Mouse (Mus musculus) hindbrain, embryonic 11.5 days (tissue): Measurements from ENCODE around the gene Upf2. TPM values are rescaled to one million over a fixed set of nuclear protein-coding genes. Genes with fewer than 3 reads are reported as not detected.
"Not testable (repeated sequence)": the region's sequence is repeated elsewhere in the genome, so short reads cannot be mapped to it uniquely, and the experiment has no call there.

Experiments
- ATAC-seq: fragments of 200-750 bp; cut with Nextera tagmentation; 2 replicates; pipeline ENCODE4 v1.8.0; 2017; ENCODE audit warnings: mild to moderate bottlenecking, moderate TSS enrichment, moderate library complexity; ENCODE audit not compliant: low FRiP score
- DNase-seq: peaks from one replicate; pipeline ENCODE4 v3.0.0-alpha.2; 2015; ENCODE audit warnings: low spot score
- H3K27ac ChIP-seq: fragments of 300-500 bp; sonication (generic); 2 replicates; pipeline ENCODE4 v1.5.1; 2014; ENCODE audit warnings: mild to moderate bottlenecking, low read depth, low read length
- H3K27me3 ChIP-seq: fragments of 300-500 bp; sonication (generic); 2 replicates; pipeline ENCODE4 v1.6.1; 2014; ENCODE audit warnings: mild to moderate bottlenecking, low read length, moderate library complexity, mixed read lengths; ENCODE audit not compliant: control insufficient read depth, insufficient read depth
- H3K36me3 ChIP-seq: fragments of 300-500 bp; sonication (generic); 2 replicates; pipeline ENCODE4 v1.6.1; 2014; ENCODE audit warnings: mild to moderate bottlenecking, low read length, moderate library complexity, mixed read lengths; ENCODE audit not compliant: control insufficient read depth, insufficient read depth
- H3K4me1 ChIP-seq: fragments of 300-500 bp; sonication (generic); replicated peaks from 2 replicates; pipeline ENCODE4 v1.6.1; 2014; ENCODE audit warnings: low read length, mixed read lengths; ENCODE audit not compliant: control insufficient read depth, insufficient read depth
- H3K4me2 ChIP-seq: fragments of 300-500 bp; sonication (generic); replicated peaks from 2 replicates; pipeline ENCODE4 v1.6.1; 2014; ENCODE audit warnings: mild to moderate bottlenecking, low read depth, low read length
- H3K4me3 ChIP-seq: fragments of 300-500 bp; sonication (generic); 2 replicates; pipeline ENCODE4 v1.5.1; 2014; ENCODE audit warnings: low read depth, low read length
- H3K9ac ChIP-seq: fragments of 300-500 bp; sonication (generic); 2 replicates; pipeline ENCODE4 v1.6.1; 2014; ENCODE audit warnings: low read depth, low read length
- H3K9me3 ChIP-seq: fragments of 300-500 bp; sonication (generic); 2 replicates; pipeline ENCODE4 v1.6.1; 2016; ENCODE audit warnings: low read length; ENCODE audit not compliant: control insufficient read depth
- WGBS: fragments of 180-500 bp; shearing (Covaris S2); extraction: QIAGEN DNeasy Blood & Tissue Kit; methylation state at CpG from one replicate; pipeline ENCODE4 v1.1.7; 2014; 5-methylcytosine and 5-hydroxymethylcytosine counted together
- polyA plus RNA-seq: library from polyadenylated mRNA; unstranded; fragments of >200 nt; fragmentation: Nextera tagmentation; extraction: Ambion mirVana; gene quantifications from 2 replicates; pipeline ENCODE4 v1.2.1, GENCODE M21; 2014

The Upf2 gene
- polyA plus RNA-seq, 1 experiment from 2014 or later, result 14.4 TPM

GRCm38 (mm10) chr2:5942416-5943032 is 8.7 kb upstream of the Upf2 start, which contains the start of gene Dhtkd1:
TSS of gene Dhtkd1 (minus strand) at chr2:5942792.
- peak within 1 kb of the TSS; percentile 64 for H3K9ac ChIP-seq
- H3K27ac ChIP-seq, result no peak within 1 kb of the TSS
- DNase-seq (peak; percentile 77), ATAC-seq (peak; percentile 98)
- H3K4me3 ChIP-seq, result peak within 1 kb of the TSS; percentile 55
- H3K4me1 ChIP-seq, result no peaks in the 10 kb centered on the region
- H3K9me3 ChIP-seq, result no peaks in the 10 kb centered on the region
- no peaks in the 10 kb centered on the region for H3K36me3 ChIP-seq
- under 1% methylated on average over 36 of the region's 36 CpGs for WGBS
- H3K27me3 ChIP-seq, result no peaks in the 10 kb centered on the region
- H3K4me2 ChIP-seq, result peak within 1 kb of the TSS; percentile 70

GRCm38 (mm10) chr2:5943071-5943470 is 8.2 kb upstream of the Upf2 start:
- H3K36me3 ChIP-seq, result no peaks in the 10 kb centered on the region
- peak; percentile 21; the same call in 1 of the 2 replicates for ATAC-seq
- H3K4me1 ChIP-seq, result no peaks in the 10 kb centered on the region
- H3K4me2 ChIP-seq, result peak overlapping the region; percentile 70
- no peak overlapping the region for H3K27ac ChIP-seq
- no peaks in the 10 kb centered on the region for H3K27me3 ChIP-seq
- peak overlapping the region; percentile 55; the same call in 1 of the 2 replicates for H3K4me3 ChIP-seq
- H3K9ac ChIP-seq, result no peak overlapping the region
- DNase-seq, result no peak
- WGBS, result 44% methylated on average over 4 of the region's 4 CpGs
- H3K9me3 ChIP-seq, result no peaks in the 10 kb centered on the region

GRCm38 (mm10) chr2:5945629-5946028 is 5.6 kb upstream of the Upf2 start:
- 85% methylated on average over 1 of the region's 1 CpGs for WGBS
- Histone ChIP-seq H3K9ac (no peak overlapping the region), H3K4me1 (no peaks in the 10 kb centered on the region), H3K4me3 (no peak overlapping the region), H3K36me3 (no peaks in the 10 kb centered on the region), H3K4me2 (no peak overlapping the region), H3K27ac (no peak overlapping the region), H3K9me3 (no peaks in the 10 kb centered on the region), H3K27me3 (no peaks in the 10 kb centered on the region)
- no peak for DNase-seq
- ATAC-seq, result no peak

- no peaks in the 10 kb centered on the region for H3K9me3 ChIP-seq
- H3K27ac ChIP-seq, result no peak overlapping the region
- WGBS, result 88% methylated on average over 3 of the region's 3 CpGs
- H3K36me3 ChIP-seq, result no peaks in the 10 kb centered on the region
- ATAC-seq, result no peak
- no peaks in the 10 kb centered on the region for H3K27me3 ChIP-seq
- no peak overlapping the region for H3K4me3 ChIP-seq
- H3K4me2 ChIP-seq, result no peak overlapping the region
- no peaks in the 10 kb centered on the region for H3K4me1 ChIP-seq
- no peak overlapping the region for H3K9ac ChIP-seq
- DNase-seq, result no peak
Observed at GRCm38 (mm10) chr2:5946876-5947275, 4.4 kb upstream of the Upf2 start.

GRCm38 (mm10) chr2:5948964-5949363 is 2.3 kb upstream of the Upf2 start:
- Histone ChIP-seq H3K9me3 (no peaks in the 10 kb centered on the region), H3K4me1 (no peaks in the 10 kb centered on the region), H3K4me3 (no peak overlapping the region), H3K27ac (no peak overlapping the region), H3K4me2 (no peak overlapping the region), H3K36me3 (no peaks in the 10 kb centered on the region), H3K27me3 (no peaks in the 10 kb centered on the region), H3K9ac (no peak overlapping the region)
- WGBS, result 83% methylated on average over 2 of the region's 2 CpGs
- ATAC-seq (no peak), DNase-seq (no peak)

- not testable (repeated sequence) for H3K27me3 ChIP-seq, H3K9me3 ChIP-seq, H3K36me3 ChIP-seq, H3K9ac ChIP-seq, ATAC-seq, H3K4me3 ChIP-seq, H3K27ac ChIP-seq, DNase-seq, H3K4me1 ChIP-seq
- 95% methylated on average over 8 of the region's 9 CpGs for WGBS
- peak overlapping the region; percentile 48; the same call in 1 of the 2 replicates for H3K4me2 ChIP-seq
Observed at GRCm38 (mm10) chr2:5949821-5950220, 1.4 kb upstream of the Upf2 start.

GRCm38 (mm10) chr2:5950305-5950704 is 964 bp upstream of the Upf2 start:
- Histone ChIP-seq H3K9ac (peak overlapping the region; percentile 93), H3K27me3 (no peaks in the 10 kb centered on the region), H3K36me3 (no peaks in the 10 kb centered on the region), H3K4me1 (no peaks in the 10 kb centered on the region), H3K4me3 (peak overlapping the region; percentile 90), H3K4me2 (peak overlapping the region; percentile 48), H3K9me3 (no peaks in the 10 kb centered on the region), H3K27ac (no peak overlapping the region)
- peak; percentile 34 for DNase-seq
- no peak for ATAC-seq
- WGBS, result 19% methylated on average over 6 of the region's 6 CpGs

- ATAC-seq, result no peak; the same call in 1 of the 2 replicates
- H3K27me3 ChIP-seq, result no peaks in the 10 kb centered on the region
- peak overlapping the region; percentile 90 for H3K4me3 ChIP-seq
- no peak for DNase-seq
- H3K27ac ChIP-seq, result peak overlapping the region; percentile 80
- no peaks in the 10 kb centered on the region for H3K9me3 ChIP-seq
- under 1% methylated on average over 45 of the region's 46 CpGs for WGBS
- peak overlapping the region; percentile 86 for H3K4me2 ChIP-seq
- no peaks in the 10 kb centered on the region for H3K36me3 ChIP-seq
- peak overlapping the region; percentile 93 for H3K9ac ChIP-seq
- H3K4me1 ChIP-seq, result no peaks in the 10 kb centered on the region
Observed at GRCm38 (mm10) chr2:5951621-5952211, 447 bp downstream of the Upf2 start.

GRCm38 (mm10) chr2:5957705-5958104 is 6.4 kb downstream of the Upf2 start:
- 95% methylated on average over 9 of the region's 9 CpGs for WGBS
- no peak for DNase-seq

More at GRCm38 (mm10) chr2:5957705-5958104, 6.4 kb downstream of the Upf2 start:
- Histone ChIP-seq H3K4me1 (no peaks in the 10 kb centered on the region), H3K9ac (no peak overlapping the region), H3K27ac (no peak overlapping the region), H3K27me3 (no peaks in the 10 kb centered on the region), H3K4me3 (no peak overlapping the region), H3K36me3 (peaks cover under 1% of the 10 kb centered on the region; the same call in 1 of the 2 replicates), H3K9me3 (no peaks in the 10 kb centered on the region), H3K4me2 (no peak overlapping the region)
- no peak for ATAC-seq
